Mouse (Mus musculus): ENCODE results near the gene Ednrb.

DNA sequence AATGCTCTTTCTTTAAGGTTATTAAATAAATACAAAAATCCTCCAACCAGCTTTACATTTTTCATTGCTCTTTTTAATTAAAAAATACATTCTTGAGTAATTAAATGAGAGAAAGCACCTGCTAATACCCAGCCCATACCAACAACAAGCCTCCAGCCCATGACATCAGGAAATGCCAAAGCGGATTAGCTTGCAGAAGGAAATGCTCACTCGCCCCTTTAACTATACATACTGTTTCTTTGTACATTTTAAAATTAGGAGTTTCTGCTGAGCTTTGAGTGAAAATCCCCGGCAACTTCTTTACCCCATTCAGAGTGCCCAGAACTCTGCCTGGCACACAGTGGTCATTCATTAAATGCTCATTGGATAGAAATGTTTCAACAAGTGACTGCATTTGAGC, 10.1 kb downstream of the Ednrb start:
- TF ChIP-seq CTCF (IDR thresholded peaks at IDR 0.05; ENCODE audit: low read depth, low read length) (no peak), EP300 (IDR thresholded peaks at IDR 0.05; ENCODE audit: insufficient read depth, low read depth, low read length) (no peak), POLR2A (IDR thresholded peaks at IDR 0.05; ENCODE audit: insufficient read depth, low read length) (no peak)
